Mouse (Mus musculus) stomach, embryonic 16.5 days (tissue): ENCODE measurements around the gene Atxn3. TPM values are rescaled to one million over a fixed set of nuclear protein-coding genes. Genes with fewer than 3 reads are reported as not detected.

Experiments
- ATAC-seq: fragments of 200-750 bp; cut with Nextera tagmentation; 2 replicates; pipeline ENCODE4 v1.8.0; 2017; ENCODE audit warnings: moderate number of reproducible peaks, moderate TSS enrichment; ENCODE audit not compliant: insufficient read depth, low FRiP score
- H3K27ac ChIP-seq: fragments of 300-500 bp; sonication (generic); 2 replicates; pipeline ENCODE4 v1.5.1; 2014; ENCODE audit warnings: low read length
- H3K27me3 ChIP-seq: fragments of 300-500 bp; sonication (generic); 2 replicates; pipeline ENCODE4 v1.6.1; 2014; ENCODE audit warnings: low read length, control low read depth, mixed read lengths; ENCODE audit not compliant: control insufficient read depth, insufficient read depth
- H3K36me3 ChIP-seq: fragments of 300-500 bp; sonication (generic); 2 replicates; pipeline ENCODE4 v1.6.1; 2014; ENCODE audit warnings: low read length; ENCODE audit not compliant: control insufficient read depth, insufficient read depth
- H3K4me1 ChIP-seq: fragments of 300-500 bp; sonication (generic); 2 replicates; pipeline ENCODE4 v1.6.1; 2014; ENCODE audit warnings: low read length, control low read depth, mixed read lengths; ENCODE audit not compliant: control insufficient read depth, insufficient read depth
- H3K4me2 ChIP-seq: fragments of 300-500 bp; sonication (generic); 2 replicates; pipeline ENCODE4 v1.6.1; 2014; ENCODE audit warnings: low read depth, low read length, mixed read lengths
- H3K4me3 ChIP-seq: fragments of 300-500 bp; sonication (generic); replicated peaks from 2 replicates; pipeline ENCODE4 v1.5.1; 2014; ENCODE audit warnings: mild to moderate bottlenecking, low read length
- H3K9ac ChIP-seq: fragments of 300-500 bp; sonication (generic); 2 replicates; pipeline ENCODE4 v1.6.1; 2014; ENCODE audit warnings: low read length
- H3K9me3 ChIP-seq: fragments of 300-500 bp; sonication (generic); replicated peaks from 2 replicates; pipeline ENCODE4 v1.6.1; 2016; ENCODE audit warnings: low read length, control low read depth; ENCODE audit not compliant: control insufficient read depth
- WGBS: fragments of 180-500 bp; shearing (Covaris S2); extraction: QIAGEN DNeasy Blood & Tissue Kit; methylation state at CpG from one replicate; pipeline ENCODE4 v1.1.7; 2014; 5-methylcytosine and 5-hydroxymethylcytosine counted together
- polyA plus RNA-seq: library from polyadenylated mRNA; unstranded; fragments of >200 nt; fragmentation: Nextera tagmentation; extraction: Ambion mirVana; gene quantifications from 2 replicates; pipeline ENCODE4 v1.2.1, GENCODE M21; 2015

Atxn3 gene
- polyA plus RNA-seq, 1 experiment from 2014 or later: 14.9 TPM

DNA sequence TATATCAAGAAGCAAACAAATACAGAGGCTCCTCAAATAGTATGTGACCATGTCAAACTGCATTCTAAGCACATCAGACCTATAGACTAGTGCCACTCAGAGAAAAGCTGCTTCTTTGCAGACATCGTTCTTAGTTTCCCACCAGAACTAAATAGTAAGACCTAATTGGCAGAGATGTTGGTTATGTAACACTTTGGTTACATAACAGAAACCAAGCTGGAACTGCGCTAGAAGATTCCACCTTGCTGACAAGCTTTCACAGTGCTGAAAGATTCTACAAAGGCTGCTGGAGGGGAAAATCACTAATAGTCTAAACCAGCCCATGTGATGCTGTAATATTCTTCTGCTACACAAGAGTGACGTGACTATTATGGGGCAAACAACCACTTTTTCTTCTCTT, 22.8 kb downstream of the Atxn3 start:
- H3K4me3 ChIP-seq: no peak overlapping the region
- H3K9ac ChIP-seq: no peak overlapping the region
- no peaks in the 10 kb centered on the region for H3K27me3 ChIP-seq
- no peaks in the 10 kb centered on the region for H3K9me3 ChIP-seq
- peaks cover 21% of the 10 kb centered on the region; the same call in 1 of the 2 replicates for H3K36me3 ChIP-seq
- no peaks in the 10 kb centered on the region for H3K4me1 ChIP-seq
- H3K4me2 ChIP-seq: no peak overlapping the region
- no peak for ATAC-seq
- 92% methylated on average over 3 of the region's 3 CpGs for WGBS
- no peak overlapping the region for H3K27ac ChIP-seq

GRCm38 (mm10) chr12:101928423-101928822, 29.6 kb downstream of the Atxn3 start:
- H3K4me3 ChIP-seq: no peak overlapping the region
- H3K36me3 ChIP-seq: peaks cover 10% of the 10 kb centered on the region; the same call in 1 of the 2 replicates

GRCm38 (mm10) chr12:101922313-101922712, 35.7 kb downstream of the Atxn3 start:
- Histone ChIP-seq H3K4me1 (no peaks in the 10 kb centered on the region), H3K4me3 (no peak overlapping the region), H3K9ac (no peak overlapping the region), H3K27ac (no peak overlapping the region), H3K27me3 (no peaks in the 10 kb centered on the region), H3K4me2 (no peak overlapping the region), H3K36me3 (peaks cover 5% of the 10 kb centered on the region; the same call in 1 of the 2 replicates), H3K9me3 (no peaks in the 10 kb centered on the region)
- ATAC-seq: no peak
- 89% methylated on average over 6 of the region's 6 CpGs for WGBS

More at GRCm38 (mm10) chr12:101928423-101928822, 29.6 kb downstream of the Atxn3 start:
- Histone ChIP-seq H3K4me1 (no peaks in the 10 kb centered on the region), H3K27ac (no peak overlapping the region), H3K9ac (no peak overlapping the region), H3K27me3 (no peaks in the 10 kb centered on the region), H3K4me2 (no peak overlapping the region), H3K9me3 (no peaks in the 10 kb centered on the region)
- 78% methylated on average over 1 of the region's 1 CpGs for WGBS
- ATAC-seq: no peak

DNA sequence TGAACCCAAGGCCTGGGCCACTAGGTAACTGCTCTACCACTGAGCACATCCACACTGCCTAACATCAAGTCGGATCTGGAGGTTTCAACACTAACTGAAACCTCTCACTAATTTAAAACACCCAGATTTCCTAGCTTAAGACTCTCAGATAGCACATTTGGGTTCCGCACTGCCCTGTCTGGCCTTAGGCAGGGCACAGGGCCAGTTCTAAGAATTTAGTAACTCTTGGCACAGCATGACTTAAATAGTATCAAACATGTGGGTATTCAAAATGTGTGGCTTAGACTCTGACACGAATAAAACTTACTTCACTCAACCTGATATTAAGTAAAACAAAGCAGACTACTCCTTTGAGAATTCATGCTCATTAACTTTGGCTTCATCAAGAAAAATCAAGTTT, 38.2 kb downstream of the Atxn3 start:
- no peak overlapping the region for H3K4me3 ChIP-seq
- H3K9me3 ChIP-seq: no peaks in the 10 kb centered on the region
- ATAC-seq: no peak
- no peaks in the 10 kb centered on the region for H3K4me1 ChIP-seq
- H3K27me3 ChIP-seq: no peaks in the 10 kb centered on the region
- H3K27ac ChIP-seq: no peak overlapping the region
- WGBS: 80% methylated on average over 3 of the region's 3 CpGs
- H3K4me2 ChIP-seq: no peak overlapping the region
- H3K36me3 ChIP-seq: no peaks in the 10 kb centered on the region
- no peak overlapping the region for H3K9ac ChIP-seq

GRCm38 (mm10) chr12:101917165-101917564, 40.9 kb downstream of the Atxn3 start:
- H3K9ac ChIP-seq: no peak overlapping the region
- no peaks in the 10 kb centered on the region for H3K9me3 ChIP-seq
- no peak overlapping the region for H3K27ac ChIP-seq
- ATAC-seq: no peak
- H3K36me3 ChIP-seq: no peaks in the 10 kb centered on the region
- H3K27me3 ChIP-seq: no peaks in the 10 kb centered on the region
- no peaks in the 10 kb centered on the region for H3K4me1 ChIP-seq
- H3K4me2 ChIP-seq: no peak overlapping the region
- H3K4me3 ChIP-seq: no peak overlapping the region

GRCm38 (mm10) chr12:101912626-101913490, 45.2 kb downstream of the Atxn3 start, which contains the start of gene Trip11:
Trip11 (minus strand) TSS chr12:101913267.
- under 1% methylated on average over 69 of the region's 69 CpGs for WGBS
- peak within 1 kb of the TSS; percentile 86 for H3K4me2 ChIP-seq
- peak; percentile 95 for ATAC-seq
- peaks cover 9% of the 10 kb centered on the region for H3K4me1 ChIP-seq
- H3K27me3 ChIP-seq: no peaks in the 10 kb centered on the region
- H3K4me3 ChIP-seq: peak within 1 kb of the TSS; percentile 97
- no peaks in the 10 kb centered on the region for H3K9me3 ChIP-seq
- peak within 1 kb of the TSS; percentile 98 for H3K9ac ChIP-seq
- H3K27ac ChIP-seq: peak within 1 kb of the TSS; percentile 89
- peaks cover 9% of the 10 kb centered on the region; the same call in 1 of the 2 replicates for H3K36me3 ChIP-seq

DNA sequence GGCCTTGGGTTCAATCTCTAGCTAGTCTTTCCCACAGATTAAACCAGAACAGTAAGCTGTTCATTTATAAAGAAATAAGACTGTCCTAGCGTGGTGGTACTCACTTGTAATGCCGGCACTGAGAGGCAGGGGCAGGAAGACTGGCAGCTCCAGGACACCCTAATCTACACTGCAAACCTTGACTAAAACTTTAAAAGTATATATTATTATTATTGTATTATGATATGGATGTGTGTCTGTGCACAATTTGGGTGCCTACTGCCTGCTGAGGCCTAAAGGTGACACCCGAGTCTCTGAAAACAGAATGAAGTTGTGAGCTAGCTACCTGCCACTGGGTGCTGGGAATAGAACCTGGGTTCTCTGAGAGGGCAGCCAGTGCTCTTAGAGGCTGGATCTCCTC, 46.7 kb downstream of the Atxn3 start:
- Histone ChIP-seq H3K9ac (0 out of 2 replicates have a peak overlapping the region, but pooled peaks have one; percentile 3), H3K27ac (no peak overlapping the region), H3K4me1 (peaks cover 9% of the 10 kb centered on the region), H3K9me3 (no peaks in the 10 kb centered on the region), H3K4me2 (peak overlapping the region; percentile 86), H3K27me3 (no peaks in the 10 kb centered on the region), H3K36me3 (peaks cover 9% of the 10 kb centered on the region; the same call in 1 of the 2 replicates), H3K4me3 (peak overlapping the region; percentile 97)
- no peak for ATAC-seq
- WGBS: 85% methylated on average over 3 of the region's 3 CpGs

GRCm38 (mm10) chr12:101910360-101910759, 47.7 kb downstream of the Atxn3 start:
- no peak overlapping the region for H3K4me2 ChIP-seq
- H3K9me3 ChIP-seq: no peaks in the 10 kb centered on the region
- no peak for ATAC-seq
- no peak overlapping the region for H3K4me3 ChIP-seq
- H3K27ac ChIP-seq: no peak overlapping the region
- no peak overlapping the region for H3K9ac ChIP-seq
- 82% methylated on average over 6 of the region's 6 CpGs for WGBS
- no peaks in the 10 kb centered on the region for H3K27me3 ChIP-seq
- peaks cover 9% of the 10 kb centered on the region; the same call in 1 of the 2 replicates for H3K36me3 ChIP-seq
- H3K4me1 ChIP-seq: peaks cover 9% of the 10 kb centered on the region

DNA sequence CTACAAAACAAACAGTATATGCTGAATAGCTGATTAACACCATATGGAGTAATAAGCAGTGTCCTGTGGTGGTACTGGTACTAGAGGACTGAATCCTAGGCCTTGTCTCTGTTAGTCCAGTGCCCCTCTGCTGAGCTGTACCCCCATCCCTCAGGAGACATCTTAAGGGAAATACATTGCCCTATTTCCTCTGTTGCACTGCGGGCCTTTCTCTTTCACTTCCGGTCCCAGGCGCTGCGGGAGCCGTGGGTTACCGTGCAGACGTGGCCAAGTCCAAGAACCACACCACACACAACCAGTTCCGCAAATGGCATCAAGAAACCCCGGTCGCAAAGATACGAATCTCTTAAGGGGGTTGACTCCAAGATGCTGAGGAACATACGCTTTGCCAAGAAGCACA, 52.2 kb downstream of the Atxn3 start:
- no peaks in the 10 kb centered on the region for H3K27me3 ChIP-seq
- 87% methylated on average over 12 of the region's 12 CpGs for WGBS
- H3K9ac ChIP-seq: no peak overlapping the region
- H3K27ac ChIP-seq: no peak overlapping the region
- no peak overlapping the region for H3K4me2 ChIP-seq
- no peak overlapping the region for H3K4me3 ChIP-seq
- H3K9me3 ChIP-seq: no peaks in the 10 kb centered on the region
- ATAC-seq: no peak
- H3K4me1 ChIP-seq: no peaks in the 10 kb centered on the region
- H3K36me3 ChIP-seq: peaks cover 9% of the 10 kb centered on the region; the same call in 1 of the 2 replicates
